Mouse (Mus musculus): Measurements from ENCODE around the gene Pop7.

The Pop7 gene

DNA sequence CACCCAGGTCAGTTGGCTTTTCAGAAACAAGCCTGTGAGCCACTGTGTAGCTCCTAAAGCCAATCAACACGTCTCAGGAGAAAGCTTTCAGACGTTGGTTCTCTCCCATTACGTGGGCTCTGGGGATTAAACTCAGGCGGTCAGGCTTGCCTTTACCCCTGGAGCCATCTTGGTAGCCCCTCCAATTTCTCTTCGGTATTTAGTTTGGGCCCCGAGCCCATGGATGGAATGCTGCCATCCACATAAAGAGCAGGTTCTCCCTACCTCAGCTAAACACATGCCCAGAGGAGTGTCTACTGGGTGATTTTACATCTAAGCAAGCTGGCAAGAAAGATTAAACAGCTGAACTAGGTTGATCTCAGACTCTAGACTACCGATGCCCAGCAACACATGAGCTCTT lies 2.1 kb downstream of the Pop7 start:
- no peak for DNase-seq (ENCODE audit: low read depth, low spot score)

DNA sequence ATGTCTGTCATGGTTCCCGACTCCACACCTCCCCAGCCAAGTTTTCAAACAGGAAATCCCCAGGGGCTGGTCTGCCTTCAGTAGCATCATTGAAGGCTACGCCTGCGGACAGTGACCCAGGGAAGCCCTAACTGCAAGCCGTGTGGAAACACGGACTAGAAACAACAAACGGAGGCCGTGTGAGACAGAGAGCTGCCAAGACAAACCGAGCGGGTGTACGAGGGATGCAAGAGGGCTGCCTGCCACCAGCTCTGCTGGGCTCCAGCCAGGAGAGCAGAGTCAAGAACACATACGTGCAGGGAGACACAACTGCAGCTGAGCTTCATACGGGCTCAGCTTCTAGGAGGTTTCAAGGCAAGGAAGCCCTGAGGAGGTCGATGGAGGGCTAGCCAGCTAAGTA lies 8.5 kb downstream of the Pop7 start:
- DNase-seq (ENCODE audit: low read depth, low spot score), result no peak

GRCm38 (mm10) chr5:137491559-137491958 lies 10.8 kb downstream of the Pop7 start:
- DNase-seq (ENCODE audit: low read depth, low spot score), result no peak

DNA sequence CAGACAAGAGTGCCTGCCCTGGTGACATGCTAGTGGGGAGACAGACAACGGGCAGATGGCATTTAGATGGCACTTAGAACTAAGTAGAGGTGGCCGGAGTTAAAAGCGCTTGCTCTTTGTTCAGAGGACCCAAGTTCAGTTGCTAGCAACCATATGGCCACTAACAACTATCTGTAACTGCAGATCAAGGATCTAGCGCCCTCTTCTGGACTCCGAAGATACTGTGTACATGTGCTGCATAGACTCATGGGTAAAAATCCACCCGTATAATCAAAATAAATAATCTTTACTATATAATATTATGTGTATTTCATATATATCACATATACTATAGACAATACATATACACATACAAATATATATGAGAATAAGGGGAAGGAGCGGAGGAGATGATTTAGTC lies 14.7 kb downstream of the Pop7 start:
- DNase-seq (ENCODE audit: low read depth, low spot score), result no peak

DNA sequence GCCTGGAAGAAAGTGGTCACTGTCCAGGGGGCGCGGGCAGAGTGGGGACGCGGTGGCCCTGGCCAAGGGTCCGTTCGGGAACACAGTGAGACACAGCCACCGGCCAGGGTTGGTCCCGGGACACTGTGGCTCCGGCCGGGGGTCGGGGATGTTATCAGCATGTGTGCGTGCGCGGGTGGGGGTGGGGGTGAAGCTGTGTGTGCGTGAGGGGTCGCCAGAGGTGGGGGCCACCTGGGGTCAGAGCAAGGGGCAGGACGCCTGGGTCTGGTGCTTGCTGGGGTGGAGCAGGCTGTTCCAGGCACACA lies 16.5 kb downstream of the Pop7 start:
- DNase-seq (ENCODE audit: low read depth, low spot score), result no peak

GRCm38 (mm10) chr5:137485071-137485850 lies 17.1 kb downstream of the Pop7 start:
- DNase-seq (ENCODE audit: low read depth, low spot score), result no peak

DNA sequence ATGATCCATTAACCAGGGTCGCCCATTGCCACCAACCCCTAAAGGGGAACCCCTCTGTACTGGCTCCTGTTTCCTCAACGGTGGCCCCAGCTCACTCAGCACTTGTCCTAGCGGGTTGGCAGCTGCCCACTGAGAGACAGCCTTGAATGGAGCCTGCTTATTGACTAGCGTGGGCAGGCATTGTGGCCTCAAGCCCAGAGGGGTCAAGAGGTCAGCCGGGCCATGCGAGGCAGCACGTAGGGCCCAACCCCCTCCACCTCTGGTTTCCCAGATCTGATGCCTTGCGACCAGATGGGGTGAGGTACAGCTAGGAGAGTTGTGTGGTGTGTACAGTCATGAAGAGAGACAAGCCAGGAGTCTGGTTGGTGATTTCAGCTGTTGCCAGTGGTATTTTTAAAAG lies 20.4 kb downstream of the Pop7 start:
- no peak for DNase-seq (ENCODE audit: low read depth, low spot score)

DNA sequence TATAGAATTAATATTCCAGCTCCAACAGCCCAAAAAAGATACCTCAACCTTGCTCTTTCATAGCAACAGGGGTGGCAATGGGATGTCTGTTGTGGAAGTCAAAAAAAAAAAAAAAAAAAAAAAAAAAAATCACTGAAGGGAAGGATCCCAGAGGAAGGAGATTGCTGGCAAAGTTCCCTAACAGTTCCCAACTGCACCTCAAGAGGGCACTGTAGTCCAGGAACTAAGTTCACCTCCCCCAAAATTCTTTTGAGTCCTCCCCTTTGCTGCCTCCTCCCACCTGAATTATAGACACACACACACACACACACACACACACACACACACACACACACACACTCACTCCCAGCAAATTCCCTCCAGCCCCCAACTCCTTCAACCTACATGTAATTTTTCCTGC lies 21.2 kb downstream of the Pop7 start:
- peak; percentile 56 for DNase-seq (ENCODE audit: low read depth, low spot score)

DNA sequence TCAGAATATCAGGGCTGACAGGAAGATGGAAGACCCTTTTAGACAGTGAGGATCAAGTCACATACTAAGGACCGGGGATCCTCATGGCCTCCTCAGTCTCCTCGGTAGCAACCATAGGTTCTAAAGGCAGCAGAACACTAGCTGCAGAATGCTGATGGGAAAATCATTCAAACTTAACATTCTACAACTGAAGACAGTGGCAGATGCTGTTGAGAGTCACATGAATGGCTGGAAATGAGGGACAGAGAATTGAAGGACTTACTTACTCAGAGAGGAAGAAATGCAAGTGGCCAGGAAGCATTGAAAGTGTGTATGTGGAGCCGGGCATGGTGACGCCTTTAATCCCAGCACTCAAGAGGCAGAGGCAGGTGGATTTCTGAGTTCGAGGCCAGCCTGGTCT lies 25.4 kb downstream of the Pop7 start, which contains the start of gene Zan:
Gene Zan, minus strand, starts transcription at position 101 of the 400 bp plus-strand sequence.
- no peak for DNase-seq (ENCODE audit: low read depth, low spot score)

- DNase-seq (ENCODE audit: low read depth, low spot score), result no peak
These were observed 28.0 kb downstream of the Pop7 start for GRCm38 (mm10) chr5:137474351-137474750.

DNA sequence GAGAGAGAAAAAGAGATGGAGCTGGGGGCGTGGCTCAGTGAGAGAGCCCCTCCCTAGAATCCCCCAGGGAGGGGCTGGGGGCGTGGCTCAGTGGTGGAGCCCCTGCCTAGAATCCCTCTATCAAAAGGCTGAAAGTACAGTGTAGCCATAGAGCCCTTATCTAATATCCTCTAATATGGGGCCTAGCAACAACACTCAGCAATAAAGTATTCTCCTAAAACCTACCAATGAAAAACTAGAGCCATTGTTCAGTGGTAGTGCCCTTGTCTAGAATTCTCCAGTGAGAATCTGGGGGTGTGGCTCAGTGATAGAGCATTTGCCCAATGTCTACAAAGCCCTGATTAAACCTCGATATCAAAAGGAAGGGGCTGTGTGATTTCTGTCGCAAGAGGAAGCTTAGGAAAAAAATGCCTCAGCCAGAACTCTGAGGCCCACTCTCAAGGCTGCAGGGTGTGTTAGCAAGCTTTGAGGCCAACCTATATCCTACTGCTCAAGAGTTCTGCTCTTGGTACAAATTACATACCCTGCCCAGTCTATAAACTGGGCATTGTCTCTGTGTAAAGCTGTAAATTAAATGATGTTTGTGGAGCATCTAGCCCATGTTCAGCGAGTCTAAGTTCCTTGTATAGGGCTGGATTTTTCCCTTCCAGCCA lies 29.9 kb downstream of the Pop7 start:
- no peak for DNase-seq (ENCODE audit: low read depth, low spot score)

GRCm38 (mm10) chr5:137466946-137467345 lies 35.4 kb downstream of the Pop7 start:
- DNase-seq (ENCODE audit: low read depth, low spot score), result no peak

GRCm38 (mm10) chr5:137465049-137465448 lies 37.3 kb downstream of the Pop7 start:
- no peak for DNase-seq (ENCODE audit: low read depth, low spot score)

GRCm38 (mm10) chr5:137455866-137456591 lies 46.3 kb downstream of the Pop7 start:
- no peak for DNase-seq (ENCODE audit: low read depth, low spot score)

DNA sequence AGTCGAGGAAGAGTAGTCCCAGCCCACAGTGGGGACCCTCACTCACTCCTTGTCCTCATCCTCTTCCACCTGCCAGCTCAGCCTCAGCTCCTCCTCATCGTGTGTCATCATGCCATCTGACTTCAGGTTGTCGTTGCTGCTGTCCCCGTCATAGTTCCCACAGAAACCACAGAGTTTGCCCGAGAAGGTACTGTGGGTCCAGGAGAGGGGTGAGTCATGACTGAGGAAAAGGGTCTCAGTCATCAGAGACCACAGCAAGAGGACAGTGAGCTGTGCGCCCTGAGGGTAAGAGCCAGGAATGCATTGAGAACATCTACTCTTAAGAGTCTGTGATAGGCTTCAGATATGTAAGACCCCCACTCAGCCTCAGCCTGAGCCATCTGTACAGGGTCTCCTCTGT lies 47.1 kb downstream of the Pop7 start:
- no peak for DNase-seq (ENCODE audit: low read depth, low spot score)
